Comparison of ENCODE assay signal across 13 mouse cellular contexts in genomic region chr3:134306507-134306906, GRCm38 (mm10).
A peak's percentile ranks its signal among the peaks of the same experiment; 100 is the strongest.
DNase-seq lines count a peak whose midpoint lies in the region; ATAC-seq and TF ChIP-seq lines count a peak whose summit lies in the region.
"Had no signal": no experiment of that assay in that cellular context is flagged by ENCODE, and none has a peak within 500 bp of the region (broad histone marks: within the 10 kb centered on the region; RNA-seq: fewer than 3 reads in every experiment).

No protein-coding gene starts in this region.

- no peaks in the 10 kb centered on the region for H3K9me3 ChIP-seq in embryonic facial prominence, embryonic 14.5 days (ENCODE audit: control insufficient read depth, low read length)
- H3K9me3 ChIP-seq in hindbrain, embryonic 16.5 days (ENCODE audit: control insufficient read depth, low read length): no peaks in the 10 kb centered on the region
- no peaks in the 10 kb centered on the region for H3K9me3 ChIP-seq in midbrain, embryonic 15.5 days
- H3K9me3 ChIP-seq in kidney, embryonic 14.5 days (ENCODE audit: control insufficient read depth, low read length): no peaks in the 10 kb centered on the region

- H3K27me3 ChIP-seq in embryonic facial prominence, embryonic 14.5 days (replicated peaks; ENCODE audit: control insufficient read depth, insufficient read depth, low read length): no peaks in the 10 kb centered on the region
- H3K27me3 ChIP-seq in hindbrain, embryonic 16.5 days (replicated peaks; ENCODE audit: control insufficient read depth, insufficient read depth, low read length): no peaks in the 10 kb centered on the region
- H3K27me3 ChIP-seq in midbrain, embryonic 15.5 days (replicated peaks): no peaks in the 10 kb centered on the region
- no peaks in the 10 kb centered on the region for H3K27me3 ChIP-seq in kidney, embryonic 14.5 days (ENCODE audit: control insufficient read depth, insufficient read depth, low read length)
- H3K27me3 ChIP-seq: Patski had no signal

- H3K4me1 ChIP-seq in embryonic facial prominence, embryonic 14.5 days (ENCODE audit: control insufficient read depth, insufficient read depth, low read length): peaks cover 5% of the 10 kb centered on the region; the same call in 1 of the 2 replicates
- peaks cover 10% of the 10 kb centered on the region for H3K4me1 ChIP-seq in hindbrain, embryonic 16.5 days (ENCODE audit: control insufficient read depth, insufficient read depth, low read depth, low read length)
- H3K4me1 ChIP-seq in midbrain, embryonic 15.5 days: peaks cover 44% of the 10 kb centered on the region
- H3K4me1 ChIP-seq in kidney, embryonic 14.5 days (ENCODE audit: control insufficient read depth, insufficient read depth, low read length): peaks cover 11% of the 10 kb centered on the region

- H3K9ac ChIP-seq in embryonic facial prominence, embryonic 14.5 days (ENCODE audit: low read depth, low read length): no peak overlapping the region
- no peak overlapping the region for H3K9ac ChIP-seq in hindbrain, embryonic 16.5 days (ENCODE audit: low read depth, low read length)
- H3K9ac ChIP-seq in midbrain, embryonic 15.5 days: 0 out of 2 replicates have a peak overlapping the region, but pooled peaks have one; percentile 12
- no peak overlapping the region for H3K9ac ChIP-seq in kidney, embryonic 14.5 days (ENCODE audit: low read depth, low read length)

- H3K4me3 ChIP-seq in embryonic facial prominence, embryonic 14.5 days (ENCODE audit: low read depth, low read length): no peak overlapping the region
- no peak overlapping the region for H3K4me3 ChIP-seq in hindbrain, embryonic 16.5 days (ENCODE audit: low read length)
- no peak overlapping the region for H3K4me3 ChIP-seq in midbrain, embryonic 15.5 days
- no peak overlapping the region for H3K4me3 ChIP-seq in gastrocnemius, adult 2 months
- H3K4me3 ChIP-seq in kidney, embryonic 14.5 days (ENCODE audit: low read length): no peak overlapping the region

- peak; percentile 78 for DNase-seq in brain, embryonic 14.5 days (ENCODE audit: low read depth)
- DNase-seq in embryonic facial prominence, embryonic 14.5 days (ENCODE audit: low spot score): peak; percentile 15
- DNase-seq in gastrocnemius, adult 2 months: no peak
- no peak for DNase-seq in thymus, postnatal 0 days (ENCODE audit: low spot score)
- no peak for DNase-seq in layer of hippocampus, adult 9-11 months
- DNase-seq: adrenal gland, postnatal 14 days; cerebellum, adult 9-11 months; liver had no signal

- no peaks in the 10 kb centered on the region for H3K36me3 ChIP-seq in embryonic facial prominence, embryonic 14.5 days (ENCODE audit: control insufficient read depth, insufficient read depth, low read length)
- no peaks in the 10 kb centered on the region for H3K36me3 ChIP-seq in hindbrain, embryonic 16.5 days (ENCODE audit: control insufficient read depth, insufficient read depth, low read length)
- no peaks in the 10 kb centered on the region for H3K36me3 ChIP-seq in midbrain, embryonic 15.5 days (replicated peaks)
- H3K36me3 ChIP-seq in kidney, embryonic 14.5 days (ENCODE audit: control insufficient read depth, insufficient read depth, low read length): no peaks in the 10 kb centered on the region

- H3K27ac ChIP-seq in embryonic facial prominence, embryonic 14.5 days (replicated peaks; ENCODE audit: low read depth, low read length): no peak overlapping the region
- no peak overlapping the region for H3K27ac ChIP-seq in hindbrain, embryonic 16.5 days (ENCODE audit: low read depth, low read length)
- H3K27ac ChIP-seq in midbrain, embryonic 15.5 days: peak overlapping the region; percentile 69
- no peak overlapping the region for H3K27ac ChIP-seq in gastrocnemius, adult 2 months
- no peak overlapping the region for H3K27ac ChIP-seq in kidney, embryonic 14.5 days (ENCODE audit: low read depth, low read length)

- TF ChIP-seq CTCF in brain, embryonic 14.5 days (IDR thresholded peaks at IDR 0.05; ENCODE audit: borderline replicate concordance, extremely low read depth, insufficient read depth, insufficient read length): no peak
- no peak for TF ChIP-seq CTCF in gastrocnemius, adult 2 months (IDR thresholded peaks at IDR 0.05)

- H3K4me2 ChIP-seq in embryonic facial prominence, embryonic 14.5 days (ENCODE audit: low read depth, low read length): peak overlapping the region; percentile 31
- H3K4me2 ChIP-seq in hindbrain, embryonic 16.5 days (ENCODE audit: low read length): no peak overlapping the region
- peak overlapping the region; percentile 30 for H3K4me2 ChIP-seq in midbrain, embryonic 15.5 days
- no peak overlapping the region for H3K4me2 ChIP-seq in kidney, embryonic 14.5 days (replicated peaks; ENCODE audit: low read depth, low read length)
- H3K4me2 ChIP-seq: heart, embryonic 11.5 days had no signal

- intact Hi-C loops in gastrocnemius, adult 2 months (cut with DNase I): no loop called here

- no peak for TF ChIP-seq POLR2A in brain, embryonic 14.5 days (IDR thresholded peaks at IDR 0.05; ENCODE audit: borderline replicate concordance, extremely low read depth, insufficient read depth, insufficient read length, poor library complexity, severe bottlenecking)

- ATAC-seq in embryonic facial prominence, embryonic 14.5 days (ENCODE audit: low read depth): peak; percentile 38; the same call in 1 of the 2 replicates
- peak; percentile 43; the same call in 1 of the 2 replicates for ATAC-seq in hindbrain, embryonic 16.5 days
- ATAC-seq in midbrain, embryonic 15.5 days (replicated peaks): 0 out of 2 replicates have a peak, but pooled peaks have one; percentile 23
- no peak for ATAC-seq in kidney, embryonic 14.5 days (ENCODE audit: low FRiP score, low TSS enrichment)
- ATAC-seq: Patski had no signal

- 22% methylated on average over 4 of the region's 4 CpGs for WGBS in embryonic facial prominence, embryonic 14.5 days
- WGBS in hindbrain, embryonic 16.5 days: 8% methylated on average over 4 of the region's 4 CpGs
- 2% methylated on average over 4 of the region's 4 CpGs for WGBS in midbrain, embryonic 15.5 days
- WGBS in kidney, embryonic 14.5 days: 38% methylated on average over 4 of the region's 4 CpGs

Comparison
In these comparisons a context has a peak if more than half of its experiments do, and no peak if none do; other contexts are left out.
1. DNase-seq: peak in brain, embryonic 14.5 days (single experiment) and embryonic facial prominence, embryonic 14.5 days (single experiment); none in gastrocnemius, adult 2 months (single experiment), thymus, postnatal 0 days (single experiment) and layer of hippocampus, adult 9-11 months (single experiment).
2. H3K4me2 ChIP-seq: peak in embryonic facial prominence, embryonic 14.5 days (single experiment) and midbrain, embryonic 15.5 days (single experiment); none in hindbrain, embryonic 16.5 days (single experiment) and kidney, embryonic 14.5 days (single experiment).